Comparison of ENCODE assay signal across 8 mouse cellular contexts in the genomic region with DNA sequence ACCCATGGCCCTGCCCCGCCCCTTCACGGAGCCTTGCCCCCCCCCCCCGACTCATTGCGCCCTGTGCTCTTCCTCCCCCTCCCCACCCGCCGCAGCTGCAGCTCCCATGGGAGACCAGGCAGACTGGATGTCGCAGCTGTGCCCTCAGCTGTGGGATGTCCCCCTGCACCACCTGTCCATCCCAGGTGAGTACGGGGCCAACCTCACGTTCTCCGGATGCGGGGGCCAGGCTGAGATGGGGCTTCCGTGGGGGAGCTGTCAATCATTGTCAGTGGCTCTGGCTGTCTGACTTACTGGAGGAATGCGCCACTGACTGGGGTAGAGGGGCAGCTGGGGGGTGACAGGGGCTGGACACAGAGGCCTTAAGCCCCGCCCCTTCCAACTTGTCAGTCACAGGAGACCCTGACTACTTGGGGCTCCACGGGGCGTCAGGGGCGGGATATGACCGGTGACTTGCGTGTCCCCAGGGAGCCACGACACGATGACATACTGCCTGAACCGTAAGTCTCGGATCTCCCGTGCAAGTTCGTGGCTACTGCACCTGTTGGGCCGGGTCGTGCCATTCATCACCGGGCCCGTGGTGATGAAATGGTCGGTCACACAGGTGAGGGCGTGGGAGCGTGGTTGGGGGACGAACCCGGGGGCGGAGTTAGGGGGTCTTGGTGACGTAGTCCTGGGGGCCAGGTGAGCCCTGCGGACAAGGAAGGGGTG. TPM values are rescaled to one million over a fixed set of nuclear protein-coding genes. Genes with fewer than 3 reads are reported as not detected.
DNase-seq lines count a peak whose midpoint lies in the region; ATAC-seq and TF ChIP-seq lines count a peak whose summit lies in the region.

No protein-coding gene starts in this region.

- TF ChIP-seq EP300 in liver, embryonic 14.5 days (IDR thresholded peaks at IDR 0.05; ENCODE audit: low read depth), result no peak

- H3K27me3 ChIP-seq in heart, embryonic 10.5 days (ENCODE audit: insufficient read depth, poor library complexity, severe bottlenecking), result peaks cover 34% of the 10 kb centered on the region
- H3K27me3 ChIP-seq in forebrain, embryonic 13.5 days, result peaks cover 11% of the 10 kb centered on the region; the same call in 1 of the 2 replicates
- H3K27me3 ChIP-seq in kidney, embryonic 14.5 days (ENCODE audit: control insufficient read depth, insufficient read depth, low read length), result no peaks in the 10 kb centered on the region
- H3K27me3 ChIP-seq in liver, embryonic 14.5 days (ENCODE audit: control insufficient read depth, insufficient read depth, low read length), result peaks cover 4% of the 10 kb centered on the region; the same call in 1 of the 2 replicates

- 1% methylated on average over 37 of the region's 37 CpGs for WGBS in heart, embryonic 10.5 days
- 1% methylated on average over 35 of the region's 37 CpGs for WGBS in forebrain, embryonic 13.5 days
- WGBS in kidney, embryonic 14.5 days, result 1% methylated on average over 31 of the region's 37 CpGs
- under 1% methylated on average over 37 of the region's 37 CpGs for WGBS in liver, embryonic 14.5 days (ENCODE audit: insufficient replicate concordance)
- 2% methylated on average over 37 of the region's 37 CpGs for WGBS in olfactory bulb, adult 2 months

- intact Hi-C loops in heart, postnatal 10 days (cut with DNase I), result no loop called here

- ATAC-seq in forebrain, embryonic 13.5 days, result peak; percentile 25; the same call in 1 of the 2 replicates
- ATAC-seq in kidney, embryonic 14.5 days (ENCODE audit: low FRiP score, low TSS enrichment), result peak; percentile 48
- peak; percentile 9; the same call in 1 of the 2 replicates for ATAC-seq in liver, embryonic 14.5 days (ENCODE audit: insufficient read depth)

- DNase-seq in heart, embryonic 10.5 days (ENCODE audit: low spot score), result peak; percentile 75
- no peak for DNase-seq in heart, postnatal 10 days
- DNase-seq in liver, embryonic 14.5 days (ENCODE audit: low read depth in 3 of 3, low spot score in 3 of 3), result no peak
- no peak for DNase-seq in ovary, adult 18-20 months (ENCODE audit: low spot score)

- H3K9me3 ChIP-seq in heart, embryonic 10.5 days, result no peaks in the 10 kb centered on the region
- H3K9me3 ChIP-seq in forebrain, embryonic 13.5 days (replicated peaks), result no peaks in the 10 kb centered on the region
- H3K9me3 ChIP-seq in kidney, embryonic 14.5 days (ENCODE audit: control insufficient read depth, low read length), result no peaks in the 10 kb centered on the region
- H3K9me3 ChIP-seq in liver, embryonic 14.5 days (ENCODE audit: control insufficient read depth, low read length), result no peaks in the 10 kb centered on the region

- H3K4me3 ChIP-seq in heart, embryonic 10.5 days, result peak overlapping the region; percentile 59
- H3K4me3 ChIP-seq in bone marrow macrophage, adult 2 months (ENCODE audit: insufficient read depth, low read length), result peak overlapping the region; percentile 24
- peak overlapping the region; percentile 35 for H3K4me3 ChIP-seq in forebrain, embryonic 13.5 days
- H3K4me3 ChIP-seq in kidney, embryonic 14.5 days (ENCODE audit: low read length), result peak overlapping the region; percentile 34
- H3K4me3 ChIP-seq in liver, embryonic 14.5 days (ENCODE audit: insufficient read depth in 1 of 2, low read depth in 2 of 2, low read length in 2 of 2), result peak overlapping the region in 1 of 2 experiments; percentile 27; a peak in 2 of 4 replicates
- peak overlapping the region; percentile 39 for H3K4me3 ChIP-seq in olfactory bulb, adult 2 months (ENCODE audit: insufficient read depth, low read depth, low read length)

- H3K4me1 ChIP-seq in heart, embryonic 10.5 days, result peaks cover 25% of the 10 kb centered on the region
- peaks cover 3% of the 10 kb centered on the region; the same call in 1 of the 2 replicates for H3K4me1 ChIP-seq in bone marrow macrophage, adult 2 months (ENCODE audit: control insufficient read depth, insufficient read depth, low read length)
- peaks cover 25% of the 10 kb centered on the region for H3K4me1 ChIP-seq in forebrain, embryonic 13.5 days
- peaks cover 18% of the 10 kb centered on the region for H3K4me1 ChIP-seq in kidney, embryonic 14.5 days (ENCODE audit: control insufficient read depth, insufficient read depth, low read length)
- H3K4me1 ChIP-seq in liver, embryonic 14.5 days (replicated peaks; ENCODE audit: control insufficient read depth in 2 of 2, insufficient read depth in 2 of 2, low read length in 1 of 2), result 0 out of 4 replicates have a peak, but pooled peaks cover 0 to 4% of the 10 kb centered on the region in 2 experiments
- peaks cover 35% of the 10 kb centered on the region for H3K4me1 ChIP-seq in olfactory bulb, adult 2 months (ENCODE audit: control insufficient read depth, insufficient read depth, low read length)

- peak overlapping the region; percentile 50 for H3K9ac ChIP-seq in forebrain, embryonic 13.5 days
- no peak overlapping the region for H3K9ac ChIP-seq in kidney, embryonic 14.5 days (ENCODE audit: low read depth, low read length)
- no peak overlapping the region for H3K9ac ChIP-seq in liver, embryonic 14.5 days (replicated peaks)

- H3K4me2 ChIP-seq in forebrain, embryonic 13.5 days, result peak overlapping the region; percentile 68
- peak overlapping the region; percentile 59 for H3K4me2 ChIP-seq in kidney, embryonic 14.5 days (replicated peaks; ENCODE audit: low read depth, low read length)
- H3K4me2 ChIP-seq in liver, embryonic 14.5 days (ENCODE audit: low read depth), result peak overlapping the region; percentile 48

- peaks cover 39% of the 10 kb centered on the region for H3K36me3 ChIP-seq in heart, embryonic 10.5 days
- H3K36me3 ChIP-seq in forebrain, embryonic 13.5 days (ENCODE audit: poor library complexity, severe bottlenecking), result peaks cover 39% of the 10 kb centered on the region
- peaks cover 33% of the 10 kb centered on the region for H3K36me3 ChIP-seq in kidney, embryonic 14.5 days (ENCODE audit: control insufficient read depth, insufficient read depth, low read length)
- H3K36me3 ChIP-seq in liver, embryonic 14.5 days (replicated peaks; ENCODE audit: control insufficient read depth, insufficient read depth, low read depth), result peaks cover 12% of the 10 kb centered on the region

- peak overlapping the region; percentile 52 for H3K27ac ChIP-seq in heart, embryonic 10.5 days
- no peak overlapping the region for H3K27ac ChIP-seq in bone marrow macrophage, adult 2 months (ENCODE audit: insufficient read depth, low read depth, low read length)
- no peak overlapping the region for H3K27ac ChIP-seq in forebrain, embryonic 13.5 days
- H3K27ac ChIP-seq in kidney, embryonic 14.5 days (ENCODE audit: low read depth, low read length), result no peak overlapping the region
- no peak overlapping the region for H3K27ac ChIP-seq in liver, embryonic 14.5 days
- no peak overlapping the region for H3K27ac ChIP-seq in olfactory bulb, adult 2 months (ENCODE audit: insufficient read depth, low read depth, low read length)

- TF ChIP-seq CTCF in bone marrow macrophage, adult 2 months (IDR thresholded peaks at IDR 0.05; ENCODE audit: low read depth, low read length), result no peak
- TF ChIP-seq CTCF in liver, embryonic 14.5 days (IDR thresholded peaks at IDR 0.05; ENCODE audit: low read depth), result no peak
- TF ChIP-seq CTCF in olfactory bulb, adult 2 months (IDR thresholded peaks at IDR 0.05; ENCODE audit: insufficient read depth, low read depth, low read length), result no peak

- no peak for TF ChIP-seq POLR2A in bone marrow macrophage, adult 2 months (IDR thresholded peaks at IDR 0.05; ENCODE audit: borderline replicate concordance, low read depth, low read length)
- TF ChIP-seq POLR2A in olfactory bulb, adult 2 months (IDR thresholded peaks at IDR 0.05; ENCODE audit: insufficient read depth, low read depth, low read length), result no peak

RNA-seq across cellular contexts. Expression of a gene that starts 1.3 kb away (rescaled TPM):
- polyA plus RNA-seq in heart, embryonic 10.5 days (2016; fragmentation: Nextera tagmentation; extraction: Ambion mirVana), result 0.84 and 1.1 TPM in 2 replicates
- total RNA-seq in heart, postnatal 10 days (2021), result not detected
- not detected in 2 replicates for polyA plus RNA-seq in bone marrow macrophage, adult 2 months (2012; ENCODE audit: insufficient read depth, insufficient read length, missing spikeins)
- polyA plus RNA-seq in forebrain, embryonic 13.5 days (2015; fragmentation: Nextera tagmentation; extraction: Ambion mirVana), result 1.6 and 1.8 TPM in 2 replicates
- 1.2 and 1.4 TPM in 2 replicates for polyA plus RNA-seq in kidney, embryonic 14.5 days (2014; fragmentation: Nextera tagmentation; extraction: Ambion mirVana)
- 0.13 and 0.24 TPM in 2 replicates for polyA plus RNA-seq in liver, embryonic 14.5 days (2012; rRNA removed)
- 0.14 and 0.18 TPM in 2 replicates for polyA plus RNA-seq in liver, embryonic 14.5 days (2014; fragmentation: Nextera tagmentation; extraction: Ambion mirVana)
- polyA plus RNA-seq in olfactory bulb, adult 2 months (2012; ENCODE audit: insufficient read depth, insufficient read length, low replicate concordance, missing spikeins), result not detected in 2 replicates

RNA-seq across cellular contexts. Expression of a gene that starts 6.9 kb away (rescaled TPM):
- polyA plus RNA-seq in heart, embryonic 10.5 days (2016; fragmentation: Nextera tagmentation; extraction: Ambion mirVana), result 1.6 and 1.8 TPM in 2 replicates
- total RNA-seq in heart, postnatal 10 days (2021), result under 1 TPM in 1 of 2 experiments, not detected in 1; 0.07 TPM
- 0.61 and 0.79 TPM in 2 replicates for polyA plus RNA-seq in bone marrow macrophage, adult 2 months (2012; ENCODE audit: insufficient read depth, insufficient read length, missing spikeins)
- 0.88 and 1.1 TPM in 2 replicates for polyA plus RNA-seq in forebrain, embryonic 13.5 days (2015; fragmentation: Nextera tagmentation; extraction: Ambion mirVana)
- polyA plus RNA-seq in kidney, embryonic 14.5 days (2014; fragmentation: Nextera tagmentation; extraction: Ambion mirVana), result 1.5 and 1.6 TPM in 2 replicates
- polyA plus RNA-seq in liver, embryonic 14.5 days (2012; rRNA removed), result 0.53 and 0.81 TPM in 2 replicates
- 0.51 and 0.81 TPM in 2 replicates for polyA plus RNA-seq in liver, embryonic 14.5 days (2014; fragmentation: Nextera tagmentation; extraction: Ambion mirVana)
- polyA plus RNA-seq in olfactory bulb, adult 2 months (2012; ENCODE audit: insufficient read depth, insufficient read length, low replicate concordance, missing spikeins), result not detected in 2 replicates

RNA-seq across cellular contexts. Expression of a gene that starts 6.9 kb away (rescaled TPM):
- polyA plus RNA-seq in heart, embryonic 10.5 days (2016; fragmentation: Nextera tagmentation; extraction: Ambion mirVana), result 25.0 and 33.9 TPM in 2 replicates
- total RNA-seq in heart, postnatal 10 days (2021), result 10 to 100 TPM; 29.8 to 30.1 TPM
- polyA plus RNA-seq in bone marrow macrophage, adult 2 months (2012; ENCODE audit: insufficient read depth, insufficient read length, missing spikeins), result 26.0 and 29.1 TPM in 2 replicates
- polyA plus RNA-seq in forebrain, embryonic 13.5 days (2015; fragmentation: Nextera tagmentation; extraction: Ambion mirVana), result 39.1 and 45.2 TPM in 2 replicates
- polyA plus RNA-seq in kidney, embryonic 14.5 days (2014; fragmentation: Nextera tagmentation; extraction: Ambion mirVana), result 32.1 and 32.5 TPM in 2 replicates
- polyA plus RNA-seq in liver, embryonic 14.5 days (2012; rRNA removed), result 20.3 and 21.4 TPM in 2 replicates
- 4.6 and 6.1 TPM in 2 replicates for polyA plus RNA-seq in liver, embryonic 14.5 days (2014; fragmentation: Nextera tagmentation; extraction: Ambion mirVana)
- polyA plus RNA-seq in olfactory bulb, adult 2 months (2012; ENCODE audit: insufficient read depth, insufficient read length, low replicate concordance, missing spikeins), result not detected in 2 replicates

RNA-seq across cellular contexts. Expression of a gene that starts 8.8 kb away (rescaled TPM):
- polyA plus RNA-seq in heart, embryonic 10.5 days (2016; fragmentation: Nextera tagmentation; extraction: Ambion mirVana), result 2.7 and 3.4 TPM in 2 replicates
- total RNA-seq in heart, postnatal 10 days (2021), result 1 to 10 TPM; 3.4 to 3.7 TPM
- polyA plus RNA-seq in bone marrow macrophage, adult 2 months (2012; ENCODE audit: insufficient read depth, insufficient read length, missing spikeins), result 3.1 and 4.5 TPM in 2 replicates
- 15.5 TPM in 2 replicates for polyA plus RNA-seq in forebrain, embryonic 13.5 days (2015; fragmentation: Nextera tagmentation; extraction: Ambion mirVana)
- 5.2 and 6.1 TPM in 2 replicates for polyA plus RNA-seq in kidney, embryonic 14.5 days (2014; fragmentation: Nextera tagmentation; extraction: Ambion mirVana)
- 0.47 and 0.66 TPM in 2 replicates for polyA plus RNA-seq in liver, embryonic 14.5 days (2012; rRNA removed)
- polyA plus RNA-seq in liver, embryonic 14.5 days (2014; fragmentation: Nextera tagmentation; extraction: Ambion mirVana), result 0.62 and 0.86 TPM in 2 replicates
- not detected in 2 replicates for polyA plus RNA-seq in olfactory bulb, adult 2 months (2012; ENCODE audit: insufficient read depth, insufficient read length, low replicate concordance, missing spikeins)

RNA-seq across cellular contexts. Expression of a gene that starts 28.8 kb away (rescaled TPM):
- polyA plus RNA-seq in heart, embryonic 10.5 days (2016; fragmentation: Nextera tagmentation; extraction: Ambion mirVana), result 4.2 and 5.5 TPM in 2 replicates
- 1 to 10 TPM; 1.2 to 5.3 TPM for total RNA-seq in heart, postnatal 10 days (2021)
- 5.3 and 8.8 TPM in 2 replicates for polyA plus RNA-seq in bone marrow macrophage, adult 2 months (2012; ENCODE audit: insufficient read depth, insufficient read length, missing spikeins)
- 5.1 and 6.0 TPM in 2 replicates for polyA plus RNA-seq in forebrain, embryonic 13.5 days (2015; fragmentation: Nextera tagmentation; extraction: Ambion mirVana)
- 5.1 and 5.3 TPM in 2 replicates for polyA plus RNA-seq in kidney, embryonic 14.5 days (2014; fragmentation: Nextera tagmentation; extraction: Ambion mirVana)
- polyA plus RNA-seq in liver, embryonic 14.5 days (2012; rRNA removed), result 0.30 and 0.59 TPM in 2 replicates
- 2.0 and 2.3 TPM in 2 replicates for polyA plus RNA-seq in liver, embryonic 14.5 days (2014; fragmentation: Nextera tagmentation; extraction: Ambion mirVana)
- polyA plus RNA-seq in olfactory bulb, adult 2 months (2012; ENCODE audit: insufficient read depth, insufficient read length, low replicate concordance, missing spikeins), result not detected in 2 replicates
